Mouse (Mus musculus): Measurements from ENCODE around the gene Sfxn5.

Gene Sfxn5

GRCm38 (mm10) chr6:85333000-85333669, at the start of gene Sfxn5:
Sfxn5 (minus strand) TSS chr6:85333422.
- DNase-seq (ENCODE audit: low spot score) = peak; percentile 92

GRCm38 (mm10) chr6:85382791-85383190, 49.6 kb upstream of the Sfxn5 start:
- DNase-seq (ENCODE audit: low spot score) = no peak

GRCm38 (mm10) chr6:85381648-85382020, 48.4 kb upstream of the Sfxn5 start:
- no peak for DNase-seq (ENCODE audit: low spot score)

- no peak for DNase-seq (ENCODE audit: low spot score)
Observed at GRCm38 (mm10) chr6:85380901-85381647, 47.9 kb upstream of the Sfxn5 start.

GRCm38 (mm10) chr6:85380201-85380900, 47.1 kb upstream of the Sfxn5 start:
- peak; percentile 58 for DNase-seq (ENCODE audit: low spot score)

GRCm38 (mm10) chr6:85378629-85379028, 45.4 kb upstream of the Sfxn5 start:
- no peak for DNase-seq (ENCODE audit: low spot score)

- DNase-seq (ENCODE audit: low spot score) = no peak
Observed at GRCm38 (mm10) chr6:85377876-85378275, 44.7 kb upstream of the Sfxn5 start.

- no peak for DNase-seq (ENCODE audit: low spot score)
Observed at GRCm38 (mm10) chr6:85377066-85377734, 44.0 kb upstream of the Sfxn5 start.

- DNase-seq (ENCODE audit: low spot score) = peak; percentile 96
Observed at GRCm38 (mm10) chr6:85374734-85375114, 41.5 kb upstream of the Sfxn5 start.

GRCm38 (mm10) chr6:85373951-85374733, 40.9 kb upstream of the Sfxn5 start, which contains the start of gene Rab11fip5:
Rab11fip5 (minus strand) TSS chr6:85374634.
- DNase-seq (ENCODE audit: low spot score) = peak; percentile 56

- DNase-seq (ENCODE audit: low spot score) = no peak
Observed at GRCm38 (mm10) chr6:85373066-85373860, 40.0 kb upstream of the Sfxn5 start.

GRCm38 (mm10) chr6:85372496-85372895, 39.3 kb upstream of the Sfxn5 start:
- DNase-seq (ENCODE audit: low spot score) = no peak

GRCm38 (mm10) chr6:85371859-85372405, 38.7 kb upstream of the Sfxn5 start:
- no peak for DNase-seq (ENCODE audit: low spot score)

GRCm38 (mm10) chr6:85370666-85371430, 37.6 kb upstream of the Sfxn5 start:
- DNase-seq (ENCODE audit: low spot score) = no peak

GRCm38 (mm10) chr6:85370041-85370440, 36.8 kb upstream of the Sfxn5 start:
- no peak for DNase-seq (ENCODE audit: low spot score)

GRCm38 (mm10) chr6:85369181-85369860, 36.1 kb upstream of the Sfxn5 start:
- no peak for DNase-seq (ENCODE audit: low spot score)

GRCm38 (mm10) chr6:85368722-85369121, 35.5 kb upstream of the Sfxn5 start:
- DNase-seq (ENCODE audit: low spot score) = no peak

- DNase-seq (ENCODE audit: low spot score) = no peak
Observed at GRCm38 (mm10) chr6:85368166-85368565, 34.9 kb upstream of the Sfxn5 start.

GRCm38 (mm10) chr6:85366387-85366786, 33.2 kb upstream of the Sfxn5 start:
- DNase-seq (ENCODE audit: low spot score) = no peak
